14 mouse cellular contexts compared by ENCODE assay signal in genomic region chr13:112239239-112239638, GRCm38 (mm10). TPM values are rescaled to one million over a fixed set of nuclear protein-coding genes. Genes with fewer than 3 reads are reported as not detected.
"Had no signal": no experiment of that assay in that cellular context is flagged by ENCODE, and none has a peak within 500 bp of the region (broad histone marks: within the 10 kb centered on the region; RNA-seq: fewer than 3 reads in every experiment).

No protein-coding gene starts in this region.

- DNase-seq: liver; liver, embryonic 13.5 days; liver, postnatal 0 days; lung, adult 18-20 months; lung, adult 2 months; lung, embryonic 14.5 days; lung, postnatal 10 days; lung, postnatal 14 days; lung, postnatal 36 days; lung, postnatal 4 days; midbrain, embryonic 14.5 days had no signal

RNA-seq across cellular contexts. Expression of gene Ankrd55, which starts 49.0 kb away (rescaled TPM):
- total RNA-seq: megakaryocyte progenitor cell, adult 5-6 weeks; megakaryocyte-erythroid progenitor cell, adult 5-6 weeks; monocyte, adult 5-6 weeks had no signal
